Mouse (Mus musculus) c-Kit-positive CD71-positive TER-119-negative erythroid progenitor cells, embryonic 14.5 days (primary cell): ENCODE results near the gene Hoxa2.

Experiments
- DNase-seq: peaks from one replicate; pipeline ENCODE4 v3.0.0-alpha.2; 2013; ENCODE audit warnings: low read depth

The Hoxa2 gene

GRCm38 (mm10) chr6:52178918-52179665, 14.5 kb upstream of the Hoxa2 start:
- DNase-seq: no peak

- DNase-seq: no peak
Measured at GRCm38 (mm10) chr6:52177806-52178205, 13.2 kb upstream of the Hoxa2 start.

- no peak for DNase-seq
Measured at GRCm38 (mm10) chr6:52177061-52177735, 12.6 kb upstream of the Hoxa2 start, which contains the start of gene 5730596B20Rik. Gene 5730596B20Rik (plus strand): TSS chr6:52177498.

GRCm38 (mm10) chr6:52176391-52176790, 11.8 kb upstream of the Hoxa2 start:
- no peak for DNase-seq

- DNase-seq: no peak
Measured at GRCm38 (mm10) chr6:52175864-52176263, 11.2 kb upstream of the Hoxa2 start.

- no peak for DNase-seq
Measured at GRCm38 (mm10) chr6:52174968-52175751, 10.5 kb upstream of the Hoxa2 start.

GRCm38 (mm10) chr6:52173648-52174047, 9.0 kb upstream of the Hoxa2 start:
- DNase-seq: no peak

GRCm38 (mm10) chr6:52172501-52172900, 7.9 kb upstream of the Hoxa2 start:
- no peak for DNase-seq

GRCm38 (mm10) chr6:52171938-52172337, 7.3 kb upstream of the Hoxa2 start:
- DNase-seq: no peak

GRCm38 (mm10) chr6:52171331-52171730, 6.7 kb upstream of the Hoxa2 start:
- no peak for DNase-seq

- no peak for DNase-seq
Measured at GRCm38 (mm10) chr6:52170898-52171223, 6.2 kb upstream of the Hoxa2 start.

GRCm38 (mm10) chr6:52170166-52170897, 5.7 kb upstream of the Hoxa2 start:
- DNase-seq: no peak

- DNase-seq: no peak
Measured at GRCm38 (mm10) chr6:52169499-52170165, 5.0 kb upstream of the Hoxa2 start.

GRCm38 (mm10) chr6:52168191-52169055, 3.8 kb upstream of the Hoxa2 start:
- DNase-seq: no peak

GRCm38 (mm10) chr6:52167736-52168161, 3.1 kb upstream of the Hoxa2 start:
- no peak for DNase-seq

- DNase-seq: no peak
Measured at GRCm38 (mm10) chr6:52167176-52167575, 2.5 kb upstream of the Hoxa2 start.

- DNase-seq: no peak
Measured at GRCm38 (mm10) chr6:52166431-52167077, 1.9 kb upstream of the Hoxa2 start.

GRCm38 (mm10) chr6:52165441-52166370, 1.1 kb upstream of the Hoxa2 start:
- no peak for DNase-seq

- no peak for DNase-seq
Measured at GRCm38 (mm10) chr6:52164051-52164625, 493 bp downstream of the Hoxa2 start.
